Mouse (Mus musculus) testis, adult 2 months (tissue): ENCODE measurements at regions not wholly inside any gene's neighbourhood (a gene's known extent, or its start where the extent isn't known, plus 50 kb on each side); places are given as distances from the start of the nearest gene placed in this dataset.

ENCODE experiments used
- H3K27ac ChIP-seq: fragments of 200-500 bp; 2 replicates; pipeline ENCODE4 v1.5.1; 2012; ENCODE audit warnings: low read depth, low read length; ENCODE audit not compliant: control insufficient read depth, insufficient read depth
- H3K27me3 ChIP-seq: fragments of 200-500 bp; 2 replicates; pipeline ENCODE4 v1.6.1; 2012; ENCODE audit warnings: mild to moderate bottlenecking, low read length, moderate library complexity; ENCODE audit not compliant: control insufficient read depth, insufficient read depth
- H3K36me3 ChIP-seq: fragments of 200-500 bp; 2 replicates; pipeline ENCODE4 v1.6.1; 2012; ENCODE audit warnings: mild to moderate bottlenecking, low read length; ENCODE audit not compliant: control insufficient read depth, insufficient read depth
- H3K4me1 ChIP-seq: fragments of 200-500 bp; 2 replicates; pipeline ENCODE4 v1.6.1; 2012; ENCODE audit warnings: low read length; ENCODE audit not compliant: control insufficient read depth, insufficient read depth
- H3K4me3 ChIP-seq: fragments of 200-500 bp; 2 replicates; pipeline ENCODE4 v1.5.1; 2012; ENCODE audit warnings: low read depth, mild to moderate bottlenecking, low read length, moderate library complexity, mixed read lengths; ENCODE audit not compliant: control insufficient read depth
- CTCF ChIP-seq: fragments of 200-500 bp; IDR thresholded peaks from 2 replicates; pipeline ENCODE4 v1.5.1; 2012; ENCODE audit warnings: low read depth, mild to moderate bottlenecking, inconsistent platforms, low read length, moderate library complexity; ENCODE audit not compliant: control insufficient read depth, insufficient read depth, insufficient replicate concordance
- POLR2A ChIP-seq: fragments of 200-500 bp; IDR thresholded peaks from 2 replicates; pipeline ENCODE4 v1.6.1; 2012; ENCODE audit warnings: low read depth, mild to moderate bottlenecking, inconsistent platforms, low read length, moderate library complexity; ENCODE audit not compliant: control insufficient read depth

- no peaks in the 10 kb centered on the region for H3K27me3 ChIP-seq
- no peak overlapping the region for H3K4me3 ChIP-seq
- H3K4me1 ChIP-seq = no peaks in the 10 kb centered on the region
- TF ChIP-seq POLR2A = no peak
- no peak for TF ChIP-seq CTCF
- H3K36me3 ChIP-seq = no peaks in the 10 kb centered on the region
- no peak overlapping the region for H3K27ac ChIP-seq
Observed at GRCm38 (mm10) chr13:39903319-39903718, 457.9 kb downstream of the Ofcc1 start.

- no peak for TF ChIP-seq POLR2A
- TF ChIP-seq CTCF = no peak
- no peaks in the 10 kb centered on the region for H3K4me1 ChIP-seq
- H3K27ac ChIP-seq = no peak overlapping the region
- no peaks in the 10 kb centered on the region for H3K27me3 ChIP-seq
- H3K4me3 ChIP-seq = no peak overlapping the region
- no peaks in the 10 kb centered on the region for H3K36me3 ChIP-seq
Observed at GRCm38 (mm10) chr13:39899332-39899731, 461.9 kb downstream of the Ofcc1 start.

- H3K4me1 ChIP-seq = no peaks in the 10 kb centered on the region
- TF ChIP-seq POLR2A (no peak), CTCF (no peak)
- no peaks in the 10 kb centered on the region for H3K27me3 ChIP-seq
- no peaks in the 10 kb centered on the region for H3K36me3 ChIP-seq
- H3K27ac ChIP-seq = no peak overlapping the region
- no peak overlapping the region for H3K4me3 ChIP-seq
Observed at GRCm38 (mm10) chr13:39898412-39898979, 462.8 kb downstream of the Ofcc1 start.

- Histone ChIP-seq H3K27ac (no peak overlapping the region), H3K4me1 (no peaks in the 10 kb centered on the region), H3K36me3 (no peaks in the 10 kb centered on the region), H3K4me3 (no peak overlapping the region), H3K27me3 (no peaks in the 10 kb centered on the region)
- TF ChIP-seq POLR2A (no peak), CTCF (no peak)
Observed at GRCm38 (mm10) chr13:39894159-39894558, 467.1 kb downstream of the Ofcc1 start.

GRCm38 (mm10) chr13:39881066-39881465 is 480.2 kb downstream of the Ofcc1 start:
- Histone ChIP-seq H3K4me3 (no peak overlapping the region), H3K36me3 (no peaks in the 10 kb centered on the region), H3K4me1 (no peaks in the 10 kb centered on the region; the same call in 1 of the 2 replicates), H3K27ac (no peak overlapping the region), H3K27me3 (no peaks in the 10 kb centered on the region)
- no peak for TF ChIP-seq CTCF
- no peak for TF ChIP-seq POLR2A

GRCm38 (mm10) chr13:39880136-39880535 is 481.1 kb downstream of the Ofcc1 start:
- Histone ChIP-seq H3K36me3 (no peaks in the 10 kb centered on the region), H3K4me3 (no peak overlapping the region), H3K27me3 (no peaks in the 10 kb centered on the region), H3K4me1 (no peaks in the 10 kb centered on the region; the same call in 1 of the 2 replicates), H3K27ac (no peak overlapping the region)
- no peak for TF ChIP-seq CTCF
- no peak for TF ChIP-seq POLR2A

- Histone ChIP-seq H3K27me3 (no peaks in the 10 kb centered on the region), H3K4me1 (no peaks in the 10 kb centered on the region), H3K36me3 (no peaks in the 10 kb centered on the region), H3K4me3 (no peak overlapping the region), H3K27ac (no peak overlapping the region)
- TF ChIP-seq POLR2A (no peak), CTCF (no peak)
Observed at GRCm38 (mm10) chr13:39877361-39878141, 483.7 kb downstream of the Ofcc1 start.
